Mouse (Mus musculus) left cerebral cortex, postnatal 25 days (tissue): ENCODE measurements around the gene Cdon. TPM values are rescaled to one million over a fixed set of nuclear protein-coding genes. Genes with fewer than 3 reads are reported as not detected.

ENCODE experiments used
- total RNA-seq, 2 experiments: library from RNA; stranded (reverse); gene quantifications; 2 replicates each; pipeline ENCODE4 v1.2.3; 2021

Gene Cdon
- total RNA-seq, 2 experiments from 2014 or later, result 7.4 to 7.7 TPM

Other genes with a start within 250 kb of the Cdon start
- gene Dcps, start 245.1 kb upstream of the Cdon start, total RNA-seq, result 10 to 100 TPM; 17.0 to 17.9 TPM
- gene Srpr, start 221.0 kb upstream of the Cdon start, total RNA-seq, result 10 to 100 TPM; 65.3 to 68.5 TPM
- gene Tirap, start 220.8 kb upstream of the Cdon start, total RNA-seq, result 1 to 10 TPM; 1.2 to 1.7 TPM
- 10 to 100 TPM; 35.0 to 42.5 TPM for gene Foxred1, start 210.1 kb upstream of the Cdon start, total RNA-seq
- gene Fam118b, start 153.3 kb upstream of the Cdon start, total RNA-seq, result 10 to 100 TPM; 23.5 to 25.2 TPM
- gene Rpusd4, start 153.3 kb upstream of the Cdon start, total RNA-seq, result 1 to 10 TPM; 8.4 to 9.2 TPM
- not detected for gene Gm1113, start 97.1 kb downstream of the Cdon start, total RNA-seq
- gene Ddx25, start 137.4 kb downstream of the Cdon start, total RNA-seq, result 10 to 100 TPM; 14.1 to 14.6 TPM
- gene Pus3, start 137.5 kb downstream of the Cdon start, total RNA-seq, result 10 to 100 TPM; 12.5 to 13.3 TPM
- under 1 TPM; 0.55 to 0.87 TPM for gene Pate2, start 149.2 kb downstream of the Cdon start, total RNA-seq
- gene Hyls1, start 149.3 kb downstream of the Cdon start, total RNA-seq, result 1 to 10 TPM; 7.8 to 7.9 TPM
- gene Pate4, start 190.8 kb downstream of the Cdon start, total RNA-seq, result not detected
- not detected for gene Pate3, start 227.1 kb downstream of the Cdon start, total RNA-seq